Mouse (Mus musculus): ENCODE data around the gene Nfix. TPM values are rescaled to one million over a fixed set of nuclear protein-coding genes. Genes with fewer than 3 reads are reported as not detected.
A peak's percentile ranks its signal among the peaks of the same experiment; 100 is the strongest.

Gene Nfix
- total RNA-seq, 2 experiments from 2014 or later, result 607 to 678 TPM

GRCm38 (mm10) chr8:84702963-84703465 is 97.1 kb downstream of the Nfix start:
- DNase-seq (ENCODE audit: low spot score in 2 of 2), result peak in 1 of 2 experiments; percentile 20

DNA sequence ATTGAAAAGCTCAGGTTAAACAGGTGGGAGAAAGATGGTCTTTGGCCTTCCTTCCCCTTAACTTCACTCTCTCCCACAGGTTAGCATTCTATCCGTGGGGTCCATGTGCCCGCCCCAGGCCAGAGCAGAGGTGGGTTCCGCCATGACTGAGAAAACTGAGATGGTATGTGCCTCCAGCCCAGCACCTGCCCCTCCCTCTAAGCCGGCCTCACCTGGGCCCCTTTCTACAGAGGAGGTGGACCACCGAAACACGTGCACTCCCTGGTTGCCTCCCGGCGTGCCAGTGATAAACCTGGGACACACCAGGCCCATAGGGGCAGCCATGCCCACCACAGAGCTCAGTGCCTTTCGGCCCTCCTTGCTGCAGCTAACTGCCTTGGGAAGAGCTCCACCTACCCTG is 97.6 kb downstream of the Nfix start:
- DNase-seq (ENCODE audit: low spot score in 2 of 2), result peak in 1 of 2 experiments; percentile 18

- peak; percentile 38 to 49 for DNase-seq (ENCODE audit: low spot score in 2 of 2)
Observed at GRCm38 (mm10) chr8:84700941-84701911, 98.9 kb downstream of the Nfix start, which contains the start of gene Lyl1. Lyl1 (plus strand) TSS chr8:84701457.

DNA sequence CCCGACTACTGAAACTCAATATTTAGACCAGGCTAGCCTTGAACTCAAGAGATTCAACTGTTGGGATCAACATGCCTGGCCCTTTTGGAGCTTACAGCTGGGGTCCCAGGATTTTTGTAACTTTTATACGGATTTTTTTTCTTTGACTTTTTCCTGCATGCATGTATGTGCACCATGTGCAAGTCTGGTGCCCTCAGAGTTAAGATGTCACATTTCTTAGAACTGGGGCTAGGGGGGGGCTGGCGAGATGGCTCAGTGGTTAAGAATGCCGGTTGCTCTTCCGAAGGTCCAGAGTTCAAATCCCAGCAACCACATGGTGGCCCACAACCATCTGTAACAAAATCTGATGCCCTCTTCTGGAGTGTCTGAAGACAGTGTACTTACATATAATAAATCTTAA is 99.6 kb downstream of the Nfix start:
- no peak for DNase-seq (ENCODE audit: low spot score in 2 of 2)

GRCm38 (mm10) chr8:84699861-84700322 is 100.3 kb downstream of the Nfix start:
- DNase-seq (ENCODE audit: low spot score in 2 of 2), result peak; percentile 78 to 80

- peak; percentile 68 to 70 for DNase-seq (ENCODE audit: low spot score in 2 of 2)
Observed at GRCm38 (mm10) chr8:84698929-84699401, 101.2 kb downstream of the Nfix start.

- no peak for DNase-seq (ENCODE audit: low spot score in 2 of 2)
Observed at GRCm38 (mm10) chr8:84698288-84698687, 101.9 kb downstream of the Nfix start.

DNA sequence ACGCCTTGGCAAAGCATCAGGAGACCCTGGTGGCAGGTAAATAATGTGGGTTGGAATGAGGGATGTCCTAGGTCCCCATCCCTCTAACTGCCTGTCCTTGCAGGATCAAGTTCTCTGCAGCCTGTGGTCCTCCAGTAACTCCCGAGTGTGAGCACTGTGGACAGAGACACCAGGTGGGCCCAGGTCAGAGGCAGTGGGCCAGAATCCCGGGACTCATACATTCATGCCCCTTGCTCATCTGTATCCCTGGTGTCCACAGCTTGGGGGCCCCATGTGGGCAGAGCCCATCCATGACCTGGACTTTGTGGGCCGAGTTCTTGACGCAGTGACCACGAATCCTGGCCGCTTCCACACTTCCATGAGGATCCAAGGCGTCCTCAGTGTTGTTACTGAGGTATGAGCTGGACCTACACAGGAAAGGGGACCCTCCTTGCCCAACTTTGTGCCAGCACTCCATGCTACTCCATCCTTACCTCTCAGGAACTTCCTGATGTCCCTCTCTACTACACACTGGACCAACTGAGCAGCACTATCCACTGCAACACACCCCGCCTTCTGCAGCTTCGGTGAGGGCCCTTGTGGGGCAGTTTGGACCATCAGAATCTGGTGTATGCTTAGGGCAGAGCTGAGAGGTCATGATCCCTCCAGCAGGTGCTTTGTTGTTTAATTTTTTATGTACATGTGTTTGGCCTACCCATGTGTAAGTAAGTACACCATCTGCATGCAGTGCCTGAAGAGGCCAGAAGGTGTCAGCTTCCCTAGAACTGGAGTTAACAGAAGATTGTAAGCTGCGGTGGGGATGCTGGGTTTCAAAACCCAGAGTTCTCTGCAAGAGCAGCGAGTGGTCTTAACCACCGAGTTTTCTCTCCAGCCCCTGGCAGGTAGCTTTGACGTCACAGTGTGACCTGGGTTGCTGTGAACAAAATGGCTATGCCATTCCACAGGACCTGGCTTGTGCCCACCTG is 102.7 kb downstream of the Nfix start:
- peak; percentile 74 to 75 for DNase-seq (ENCODE audit: low spot score in 2 of 2)

- no peak for DNase-seq (ENCODE audit: low spot score in 2 of 2)
Observed at GRCm38 (mm10) chr8:84695140-84695539, 105.0 kb downstream of the Nfix start.

DNA sequence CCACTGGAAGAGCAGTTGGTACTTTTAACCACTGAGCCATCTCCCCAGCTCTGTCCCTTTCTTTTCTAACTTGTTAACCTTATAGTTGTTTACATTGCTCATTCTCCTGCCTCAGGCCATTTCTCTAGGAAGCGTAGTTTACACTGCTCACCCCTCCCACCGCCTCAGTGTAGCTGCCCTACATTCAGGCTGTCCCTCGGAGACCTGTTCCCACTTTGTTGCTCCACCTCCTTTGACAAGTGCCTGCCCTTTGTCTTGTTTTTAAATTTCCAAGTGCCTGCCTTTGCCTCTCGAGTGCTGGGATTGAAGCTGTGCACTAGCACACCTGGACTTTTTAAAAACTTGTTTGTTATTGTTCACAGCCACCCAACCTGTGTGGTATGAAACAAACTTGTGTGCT is 106.8 kb downstream of the Nfix start:
- no peak for DNase-seq (ENCODE audit: low spot score in 2 of 2)

DNA sequence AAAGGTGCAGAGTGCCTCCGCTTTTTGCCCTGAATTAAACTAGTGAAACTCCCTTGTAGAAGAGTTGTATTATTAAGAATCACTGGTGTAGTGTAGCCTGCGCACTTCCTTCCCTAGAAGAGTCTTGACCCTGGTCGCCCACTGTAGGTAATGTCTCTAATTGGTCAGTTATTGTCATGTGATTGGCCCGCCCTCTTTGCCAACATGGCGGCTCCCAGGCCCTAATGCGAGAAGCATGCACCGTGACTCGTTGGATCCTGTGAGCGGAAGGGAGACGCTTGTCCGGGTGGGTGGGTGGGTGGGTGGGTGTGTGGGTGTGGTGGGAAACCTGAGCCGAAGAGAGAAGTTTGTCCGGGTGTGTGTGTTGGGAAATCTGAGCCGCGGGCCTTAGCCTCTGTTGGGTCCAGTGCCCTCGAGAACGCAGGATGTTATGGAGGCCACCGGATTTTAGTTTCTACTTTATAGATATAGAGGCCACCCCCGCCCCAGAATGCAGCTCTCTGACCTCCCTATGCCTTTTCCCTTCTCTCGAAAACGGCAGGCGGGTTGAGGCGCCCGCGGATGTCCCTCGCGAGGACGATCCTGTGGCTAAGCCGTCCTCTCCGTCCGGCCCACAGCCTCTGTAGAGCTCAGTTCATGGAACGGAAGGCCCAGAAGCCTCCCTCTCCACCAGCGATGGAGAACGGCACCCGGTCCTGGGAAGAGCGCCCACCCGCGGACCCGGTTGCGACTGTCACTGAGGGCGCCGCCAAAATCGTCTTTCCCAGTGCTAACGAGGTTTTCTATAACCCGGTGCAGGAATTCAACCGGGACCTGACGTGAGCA is 110.8 kb downstream of the Nfix start:
- peak; percentile 88 to 91 for DNase-seq (ENCODE audit: low spot score in 2 of 2)

- DNase-seq (ENCODE audit: low spot score in 2 of 2), result peak; percentile 83 to 89
Observed at GRCm38 (mm10) chr8:84687705-84688100, 112.4 kb downstream of the Nfix start, which contains the start of gene Nacc1. Nacc1 (minus strand) TSS chr8:84687862.

GRCm38 (mm10) chr8:84687003-84687704 is 113.0 kb downstream of the Nfix start:
- no peak for DNase-seq (ENCODE audit: low spot score in 2 of 2)

- peak; percentile 45 to 50 for DNase-seq (ENCODE audit: low spot score in 2 of 2)
Observed at GRCm38 (mm10) chr8:84686191-84687002, 113.7 kb downstream of the Nfix start, which contains the start of gene Trmt1. Trmt1 (plus strand) TSS chr8:84686307.

DNA sequence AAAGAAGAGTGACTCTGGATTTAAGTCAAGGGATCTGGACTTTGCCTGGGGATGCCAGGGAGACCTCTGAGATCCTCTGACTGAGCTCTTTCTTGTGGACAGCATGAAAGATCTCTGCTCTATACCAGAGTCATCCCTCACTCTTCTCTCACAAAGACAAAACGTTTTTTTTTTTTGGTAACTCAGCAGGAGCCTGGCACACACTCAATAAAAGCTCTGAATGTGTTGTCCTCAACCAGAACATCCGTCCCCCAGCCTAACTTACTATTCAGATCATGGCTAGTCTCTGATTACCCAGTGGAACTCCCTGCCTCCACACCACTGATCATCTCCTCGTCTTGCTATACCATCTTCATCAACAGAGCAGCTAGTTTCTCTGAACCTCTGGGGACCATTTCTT is 115.6 kb downstream of the Nfix start:
- no peak for DNase-seq (ENCODE audit: low spot score in 2 of 2)

DNA sequence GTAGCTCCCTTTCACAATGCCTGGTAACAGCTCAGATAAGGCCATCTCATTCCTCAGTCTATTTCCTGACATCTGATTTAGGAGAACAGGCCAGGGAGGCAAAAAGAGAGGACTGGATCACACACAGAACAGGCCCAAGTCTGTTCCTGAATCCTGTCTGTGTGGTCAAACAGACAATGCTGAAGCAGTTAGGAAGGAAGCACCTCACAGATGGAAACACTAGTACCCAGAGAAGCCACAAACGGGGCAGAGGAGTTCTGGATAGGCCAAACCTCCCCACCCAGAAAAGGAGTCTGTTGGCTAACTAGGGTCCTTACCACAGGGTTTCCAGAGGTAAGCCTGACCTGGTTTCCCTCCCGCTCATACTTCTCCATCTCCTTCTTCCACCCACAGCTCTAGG is 117.9 kb downstream of the Nfix start:
- DNase-seq (ENCODE audit: low spot score in 2 of 2), result no peak

DNA sequence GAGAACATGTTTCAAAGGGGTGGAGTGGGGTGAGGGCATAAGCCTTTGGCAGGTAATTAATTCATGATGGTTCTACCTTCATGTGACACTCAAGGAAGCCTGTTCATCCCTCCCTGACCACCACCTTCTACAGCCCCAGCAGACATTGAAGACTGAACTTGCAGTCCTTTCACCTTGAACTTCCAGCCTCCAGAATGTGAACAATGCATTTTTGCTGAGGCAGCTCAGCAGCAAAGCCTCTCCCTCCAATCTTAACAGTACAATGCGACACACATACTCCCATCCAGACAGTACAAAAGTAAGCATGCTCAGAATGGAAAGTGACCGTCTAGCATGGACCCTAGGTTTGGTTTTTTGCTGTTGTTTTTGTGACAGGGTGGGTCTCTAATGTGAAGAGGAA is 118.7 kb downstream of the Nfix start:
- DNase-seq (ENCODE audit: low spot score in 2 of 2), result no peak

DNA sequence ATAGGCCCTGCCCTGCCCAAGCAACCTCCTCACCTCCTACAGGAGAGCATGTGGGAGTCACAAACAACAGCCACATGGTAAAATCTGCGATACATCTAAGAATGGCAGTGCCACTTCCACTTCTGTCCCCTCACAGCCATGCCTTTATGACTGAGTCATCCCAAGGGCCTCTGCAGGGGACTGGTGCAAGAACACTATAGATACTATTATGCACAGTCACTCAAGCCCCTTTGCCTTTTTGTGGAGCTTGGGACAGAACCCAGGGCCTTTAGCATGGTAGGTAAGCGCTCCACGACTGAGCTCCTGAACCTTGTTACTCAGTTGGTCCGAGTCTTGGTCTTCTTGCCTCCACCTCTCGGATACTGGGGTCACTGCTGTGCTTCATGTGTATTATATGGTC is 122.8 kb downstream of the Nfix start:
- no peak for DNase-seq (ENCODE audit: low spot score in 2 of 2)

Measured in layer of hippocampus, postnatal 10 days (tissue).